Mouse (Mus musculus): ENCODE measurements around the gene Cxadr.

- TF ChIP-seq CTCF (IDR thresholded peaks at IDR 0.05; ENCODE audit: low read depth, low read length) = no peak
- TF ChIP-seq GATA2 (IDR thresholded peaks at IDR 0.05; ENCODE audit: borderline replicate concordance, low read depth, low read length) = no peak
- TF ChIP-seq GATA1 (IDR thresholded peaks at IDR 0.05; ENCODE audit: borderline replicate concordance, low read length) = no peak
Observed at GRCm38 (mm10) chr16:78265826-78266225, 35.5 kb upstream of the Cxadr start.

Data from G1E (cell line).